Mouse (Mus musculus): ENCODE measurements around the gene Arl6ip4. TPM values are rescaled to one million over a fixed set of nuclear protein-coding genes. Genes with fewer than 3 reads are reported as not detected.

Arl6ip4 gene
- polyA plus RNA-seq, 1 experiment from 2014 or later, result 79.1 TPM

DNA sequence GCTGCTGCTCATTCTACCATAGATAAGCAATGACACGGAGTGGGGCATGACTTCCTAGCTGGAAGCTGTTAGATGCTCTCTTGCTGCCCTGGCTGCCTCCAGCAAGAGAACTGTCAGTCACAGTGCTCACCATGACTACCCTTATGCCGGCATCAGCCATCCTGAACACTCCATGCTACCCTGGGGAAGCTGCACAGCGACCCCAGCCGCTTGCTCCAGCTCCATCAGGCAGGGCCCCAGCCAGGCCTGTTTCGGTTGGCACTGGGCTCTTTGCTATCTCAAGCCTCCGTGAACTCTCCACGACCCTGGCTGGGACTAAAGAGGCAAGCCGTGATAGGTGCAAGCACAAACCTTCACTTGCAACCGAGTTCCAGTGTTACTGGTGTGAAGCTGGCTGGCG is 45.9 kb downstream of the Arl6ip4 start:
- Histone ChIP-seq H3K4me3 (no peak overlapping the region), H3K9ac (no peak overlapping the region; the same call in 1 of the 2 replicates), H3K4me1 (replicated peaks) (peaks cover 52% of the 10 kb centered on the region), H3K4me2 (no peak overlapping the region), H3K9me3 (no peaks in the 10 kb centered on the region), H3K36me3 (no peaks in the 10 kb centered on the region), H3K27me3 (no peaks in the 10 kb centered on the region), H3K27ac (replicated peaks) (peak overlapping the region; percentile 55)
- ATAC-seq (ENCODE audit: low read depth), result peak; percentile 34; the same call in 1 of the 2 replicates
- WGBS, result 32% methylated on average over 10 of the region's 10 CpGs

DNA sequence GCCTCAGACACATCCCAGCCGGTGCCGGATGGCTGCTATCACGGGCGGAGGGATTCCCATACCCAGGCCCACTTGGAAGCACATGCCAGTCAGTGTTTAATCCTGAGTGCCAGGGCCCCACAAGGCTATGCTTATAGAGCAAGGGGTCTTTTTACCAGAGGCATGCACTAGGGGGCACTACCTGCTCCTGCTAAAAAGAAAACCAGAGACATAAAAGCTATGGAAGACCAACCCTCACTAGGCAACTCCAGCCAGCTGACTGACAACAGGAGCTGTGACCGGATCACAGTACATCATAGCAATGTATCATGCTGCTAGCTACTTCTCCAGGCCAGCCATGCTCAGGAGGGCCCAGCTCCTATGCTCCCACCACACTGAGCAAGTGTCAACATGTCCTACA is 46.7 kb downstream of the Arl6ip4 start:
- Histone ChIP-seq H3K27ac (replicated peaks) (peak overlapping the region; percentile 55; the same call in 1 of the 2 replicates), H3K9me3 (no peaks in the 10 kb centered on the region), H3K27me3 (no peaks in the 10 kb centered on the region), H3K4me3 (no peak overlapping the region), H3K4me1 (replicated peaks) (peaks cover 59% of the 10 kb centered on the region), H3K36me3 (no peaks in the 10 kb centered on the region), H3K9ac (0 out of 2 replicates have a peak overlapping the region, but pooled peaks have one; percentile 17), H3K4me2 (no peak overlapping the region)
- WGBS, result 42% methylated on average over 5 of the region's 5 CpGs
- ATAC-seq (ENCODE audit: low read depth), result peak; percentile 42

DNA sequence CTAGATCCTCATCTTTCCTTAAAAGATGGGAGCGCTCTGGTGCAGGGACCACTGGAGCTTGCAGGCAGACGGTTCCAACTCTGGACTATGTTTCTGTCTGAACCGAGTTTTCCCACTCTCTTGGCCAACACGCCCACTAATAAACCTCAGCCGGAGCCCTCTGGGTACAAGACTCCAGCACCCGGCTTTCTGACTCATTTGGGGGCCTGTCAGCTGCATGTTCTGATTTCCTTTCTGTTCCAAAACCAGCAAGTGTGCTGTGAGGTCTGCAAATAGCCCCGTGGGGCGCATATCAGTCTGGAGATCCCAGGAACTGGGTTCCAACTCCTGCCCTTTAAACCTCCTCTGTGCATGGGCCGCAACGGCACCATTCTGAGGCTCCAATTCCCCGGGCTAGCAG is 47.6 kb downstream of the Arl6ip4 start:
- 61% methylated on average over 11 of the region's 11 CpGs for WGBS
- Histone ChIP-seq H3K27me3 (no peaks in the 10 kb centered on the region), H3K4me1 (replicated peaks) (peaks cover 68% of the 10 kb centered on the region), H3K4me2 (no peak overlapping the region), H3K4me3 (no peak overlapping the region), H3K9ac (no peak overlapping the region), H3K9me3 (no peaks in the 10 kb centered on the region), H3K27ac (replicated peaks) (0 out of 2 replicates have a peak overlapping the region, but pooled peaks have one; percentile 10), H3K36me3 (no peaks in the 10 kb centered on the region)
- no peak for ATAC-seq (ENCODE audit: low read depth)

DNA sequence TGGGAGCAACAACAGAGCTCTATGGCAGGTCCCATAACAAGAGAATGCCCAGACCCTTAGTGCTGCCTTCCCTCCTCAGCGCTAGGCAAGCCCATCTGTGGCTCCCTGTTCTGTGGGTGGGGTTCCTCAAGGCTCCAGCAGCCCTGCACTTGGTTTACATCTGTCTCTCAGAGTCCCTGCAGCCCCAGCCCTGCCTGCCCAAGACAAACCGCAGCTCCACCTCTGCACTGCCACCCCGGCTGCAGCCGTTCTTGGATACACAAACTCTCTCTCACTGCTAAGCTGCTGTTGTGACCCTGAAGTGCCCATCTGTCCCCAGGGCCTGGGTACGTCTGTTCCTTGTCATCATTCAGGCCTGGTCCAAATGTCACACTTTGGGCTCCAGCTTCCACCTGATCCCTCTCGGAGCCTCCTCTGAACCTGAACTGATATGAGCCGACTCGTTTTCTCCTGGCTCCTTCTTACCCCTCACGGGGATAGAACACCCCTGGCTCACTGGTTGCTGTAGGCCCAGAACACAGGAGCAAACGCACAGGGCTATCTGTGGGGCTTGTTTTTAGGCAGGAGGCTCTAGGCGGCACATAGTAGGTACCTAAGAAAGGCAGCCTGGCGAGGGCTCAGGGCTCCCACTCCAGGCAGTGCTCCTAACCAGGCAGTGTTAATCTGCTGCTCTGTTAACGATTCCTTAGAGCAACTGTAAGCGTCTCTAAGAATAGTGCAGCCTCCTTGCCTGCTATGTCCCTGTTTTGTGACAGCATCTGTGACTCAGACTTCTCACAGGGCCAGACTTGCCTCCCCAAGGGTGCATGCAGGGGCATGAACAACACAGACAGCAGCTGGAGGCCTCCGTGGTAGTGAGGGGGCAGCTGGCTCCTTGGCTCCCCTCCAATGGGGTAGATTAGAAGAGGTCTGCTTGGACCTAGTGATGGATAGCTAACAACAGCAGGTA is 50.0 kb downstream of the Arl6ip4 start:
- Histone ChIP-seq H3K9me3 (no peaks in the 10 kb centered on the region), H3K9ac (peak overlapping the region; percentile 47; the same call in 1 of the 2 replicates), H3K4me1 (replicated peaks) (peaks cover 80% of the 10 kb centered on the region), H3K27ac (replicated peaks) (peak overlapping the region; percentile 89), H3K4me3 (no peak overlapping the region), H3K4me2 (peak overlapping the region; percentile 2; the same call in 1 of the 2 replicates), H3K27me3 (no peaks in the 10 kb centered on the region), H3K36me3 (no peaks in the 10 kb centered on the region)
- ATAC-seq (ENCODE audit: low read depth), result peak; percentile 54
- WGBS, result 25% methylated on average over 15 of the region's 15 CpGs

GRCm38 (mm10) chr5:124166741-124167140 is 50.9 kb downstream of the Arl6ip4 start:
- H3K27ac ChIP-seq (replicated peaks), result peak overlapping the region; percentile 89

GRCm38 (mm10) chr5:124167621-124168020 is 51.7 kb downstream of the Arl6ip4 start:
- no peak overlapping the region for H3K4me3 ChIP-seq
- H3K36me3 ChIP-seq, result no peaks in the 10 kb centered on the region
- 32% methylated on average over 10 of the region's 10 CpGs for WGBS
- no peaks in the 10 kb centered on the region for H3K9me3 ChIP-seq
- no peak overlapping the region for H3K4me2 ChIP-seq
- no peaks in the 10 kb centered on the region for H3K27me3 ChIP-seq
- no peak overlapping the region for H3K9ac ChIP-seq
- peaks cover 79% of the 10 kb centered on the region for H3K4me1 ChIP-seq (replicated peaks)
- H3K27ac ChIP-seq (replicated peaks), result peak overlapping the region; percentile 89; the same call in 1 of the 2 replicates
- ATAC-seq (ENCODE audit: low read depth), result no peak

More at GRCm38 (mm10) chr5:124166741-124167140, 50.9 kb downstream of the Arl6ip4 start:
- H3K4me2 ChIP-seq, result no peak overlapping the region; the same call in 1 of the 2 replicates
- no peaks in the 10 kb centered on the region for H3K36me3 ChIP-seq
- no peaks in the 10 kb centered on the region for H3K27me3 ChIP-seq
- ATAC-seq (ENCODE audit: low read depth), result no peak; the same call in 1 of the 2 replicates
- peaks cover 82% of the 10 kb centered on the region for H3K4me1 ChIP-seq (replicated peaks)
- H3K4me3 ChIP-seq, result no peak overlapping the region
- H3K9ac ChIP-seq, result no peak overlapping the region
- H3K9me3 ChIP-seq, result no peaks in the 10 kb centered on the region

Other genes with a start within 250 kb of the Arl6ip4 start
- 0.42 and 0.52 TPM in 2 replicates for gene Hcar1, start 236.1 kb upstream of the Arl6ip4 start, polyA plus RNA-seq (2015; fragmentation: Nextera tagmentation; extraction: Ambion mirVana)
- gene Denr, start 208.9 kb upstream of the Arl6ip4 start, polyA plus RNA-seq (2015; fragmentation: Nextera tagmentation; extraction: Ambion mirVana), result 133 and 136 TPM in 2 replicates
- 3.6 and 3.8 TPM in 2 replicates for gene Gm43518, start 188.7 kb upstream of the Arl6ip4 start, polyA plus RNA-seq (2015; fragmentation: Nextera tagmentation; extraction: Ambion mirVana)
- 6.9 and 7.0 TPM in 2 replicates for gene Ccdc62, start 185.4 kb upstream of the Arl6ip4 start, polyA plus RNA-seq (2015; fragmentation: Nextera tagmentation; extraction: Ambion mirVana)
- 17.1 and 22.3 TPM in 2 replicates for gene Hip1r, start 142.5 kb upstream of the Arl6ip4 start, polyA plus RNA-seq (2015; fragmentation: Nextera tagmentation; extraction: Ambion mirVana)
- 77.5 and 78.5 TPM in 2 replicates for gene Vps37b, start 83.8 kb upstream of the Arl6ip4 start, polyA plus RNA-seq (2015; fragmentation: Nextera tagmentation; extraction: Ambion mirVana)
- gene Abcb9, start 20.3 kb upstream of the Arl6ip4 start, polyA plus RNA-seq (2015; fragmentation: Nextera tagmentation; extraction: Ambion mirVana), result 8.1 and 10.3 TPM in 2 replicates
- gene Ogfod2, start 3.8 kb upstream of the Arl6ip4 start, polyA plus RNA-seq (2015; fragmentation: Nextera tagmentation; extraction: Ambion mirVana), result 34.1 TPM in 2 replicates
- 7.9 and 8.4 TPM in 2 replicates for gene Pitpnm2, start 133.7 kb downstream of the Arl6ip4 start, polyA plus RNA-seq (2015; fragmentation: Nextera tagmentation; extraction: Ambion mirVana)
- gene Mphosph9, start 211.9 kb downstream of the Arl6ip4 start, polyA plus RNA-seq (2015; fragmentation: Nextera tagmentation; extraction: Ambion mirVana), result 13.5 and 14.5 TPM in 2 replicates
- 16.0 and 17.0 TPM in 2 replicates for gene 2810006K23Rik, start 212.0 kb downstream of the Arl6ip4 start, polyA plus RNA-seq (2015; fragmentation: Nextera tagmentation; extraction: Ambion mirVana)
- 90.3 and 94.3 TPM in 2 replicates for gene Cdk2ap1, start 247.0 kb downstream of the Arl6ip4 start, polyA plus RNA-seq (2015; fragmentation: Nextera tagmentation; extraction: Ambion mirVana)